In the genomic region with DNA sequence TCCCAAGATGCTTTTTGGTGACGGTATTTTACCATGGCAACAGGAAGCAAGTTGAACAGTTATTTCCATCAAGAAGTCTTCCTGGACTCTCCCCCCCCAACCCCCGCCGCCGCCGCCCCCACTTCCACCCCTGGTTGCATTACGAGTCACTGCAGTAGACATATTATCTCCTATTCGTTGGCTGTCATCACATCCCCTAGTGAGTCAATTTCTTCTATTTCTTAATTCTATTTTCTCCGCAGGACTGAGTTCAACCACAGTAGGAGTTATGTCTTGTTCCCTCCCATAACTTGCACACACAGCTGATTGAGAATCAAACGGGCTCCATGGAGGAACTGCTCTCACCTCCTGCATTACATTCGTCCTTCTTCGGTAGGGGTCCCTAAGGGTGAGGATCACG, we compare ENCODE assay signal across 8 mouse cellular contexts. TPM values are rescaled to one million over a fixed set of nuclear protein-coding genes. Genes with fewer than 3 reads are reported as not detected.
A peak's percentile ranks its signal among the peaks of the same experiment; 100 is the strongest.
DNase-seq lines count a peak whose midpoint lies in the region; ATAC-seq and TF ChIP-seq lines count a peak whose summit lies in the region.

No protein-coding gene starts in this region.

- H3K27me3 ChIP-seq in kidney, postnatal 0 days (ENCODE audit: insufficient read depth, low read length) = no peaks in the 10 kb centered on the region
- no peaks in the 10 kb centered on the region for H3K27me3 ChIP-seq in midbrain, postnatal 0 days (ENCODE audit: insufficient read depth, low read length)

- no peaks in the 10 kb centered on the region for H3K9me3 ChIP-seq in kidney, postnatal 0 days (replicated peaks; ENCODE audit: low read length)
- no peaks in the 10 kb centered on the region for H3K9me3 ChIP-seq in midbrain, postnatal 0 days (ENCODE audit: low read length)

- 26% methylated on average over 12 of the region's 12 CpGs for WGBS in kidney, postnatal 0 days
- 46% methylated on average over 12 of the region's 12 CpGs for WGBS in midbrain, postnatal 0 days

- peak overlapping the region; percentile 36; the same call in 1 of the 2 replicates for H3K27ac ChIP-seq in kidney, postnatal 0 days
- peak overlapping the region; percentile 74; the same call in 1 of the 2 replicates for H3K27ac ChIP-seq in midbrain, postnatal 0 days (ENCODE audit: low read depth, low read length)

- no peaks in the 10 kb centered on the region for H3K36me3 ChIP-seq in kidney, postnatal 0 days (ENCODE audit: insufficient read depth, low read length)
- H3K36me3 ChIP-seq in midbrain, postnatal 0 days (ENCODE audit: insufficient read depth, low read length) = 0 out of 2 replicates have a peak, but pooled peaks cover 3% of the 10 kb centered on the region

- no peak for ATAC-seq in kidney, postnatal 0 days (replicated peaks; ENCODE audit: low FRiP score, low read depth)
- 0 out of 2 replicates have a peak, but pooled peaks have one; percentile 4 for ATAC-seq in common myeloid progenitor, adult 5-6 weeks (replicated peaks; ENCODE audit: low read depth, poor library complexity, severe bottlenecking)
- peak; percentile 2 for ATAC-seq in inflammation-experienced regulatory T-cells, adult 6 months
- no peak for ATAC-seq in midbrain, postnatal 0 days (ENCODE audit: low FRiP score)

- H3K9ac ChIP-seq in kidney, postnatal 0 days (ENCODE audit: low read depth, low read length) = peak overlapping the region; percentile 75
- peak overlapping the region; percentile 64 for H3K9ac ChIP-seq in midbrain, postnatal 0 days (replicated peaks; ENCODE audit: low read length, poor library complexity, severe bottlenecking)

- H3K4me2 ChIP-seq in kidney, postnatal 0 days (ENCODE audit: low read length) = peak overlapping the region; percentile 94
- peak overlapping the region; percentile 91 for H3K4me2 ChIP-seq in midbrain, postnatal 0 days (ENCODE audit: low read depth, low read length, poor library complexity, severe bottlenecking)

- H3K4me1 ChIP-seq in kidney, postnatal 0 days (replicated peaks; ENCODE audit: insufficient read depth, low read length) = peaks cover 9% of the 10 kb centered on the region
- 0 out of 2 replicates have a peak, but pooled peaks cover 6% of the 10 kb centered on the region for H3K4me1 ChIP-seq in midbrain, postnatal 0 days (ENCODE audit: insufficient read depth, low read length)

- peak overlapping the region; percentile 82 for H3K4me3 ChIP-seq in kidney, postnatal 0 days (replicated peaks; ENCODE audit: low read depth, low read length)
- peak overlapping the region; percentile 56 for H3K4me3 ChIP-seq in midbrain, postnatal 0 days (ENCODE audit: low read depth, low read length)

- no peak for DNase-seq in kidney, postnatal 0 days (ENCODE audit: low spot score)
- DNase-seq in kidney, postnatal 4 days = no peak
- no peak for DNase-seq in midbrain, postnatal 0 days (ENCODE audit: low spot score)
- DNase-seq in embryo, embryonic 9.5 days (ENCODE audit: extremely low spot score) = no peak
- DNase-seq in thymus, postnatal 14 days = no peak
- no peak for DNase-seq in cerebellum, postnatal 10 days

- no peak for TF ChIP-seq CTCF in kidney, postnatal 0 days (IDR thresholded peaks at IDR 0.05; ENCODE audit: low read depth)
- TF ChIP-seq CTCF in midbrain, postnatal 0 days (IDR thresholded peaks at IDR 0.05) = no peak

RNA-seq across cellular contexts. Expression of a gene that starts 0.8 kb away (rescaled TPM):
- 59.0 and 59.2 TPM in 2 replicates for polyA plus RNA-seq in kidney, postnatal 0 days (2015; fragmentation: Nextera tagmentation; extraction: Ambion mirVana)
- total RNA-seq in common myeloid progenitor, adult 5-6 weeks (2017) = 99.3 and 115 TPM in 2 replicates
- polyA plus RNA-seq in inflammation-experienced regulatory T-cells, adult 6 months (2017; shearing (Covaris generic)) = 10 to 100 TPM; 38.4 to 45.4 (median 43.2) TPM
- 105 and 153 TPM in 2 replicates for total RNA-seq in midbrain, postnatal 0 days (2014; rRNA removed)
- 91.3 and 99.0 TPM in 2 replicates for polyA plus RNA-seq in midbrain, postnatal 0 days (2015; fragmentation: Nextera tagmentation; extraction: Ambion mirVana)

RNA-seq across cellular contexts. Expression of a gene that starts 1.0 kb away (rescaled TPM):
- 1.8 and 2.0 TPM in 2 replicates for polyA plus RNA-seq in kidney, postnatal 0 days (2015; fragmentation: Nextera tagmentation; extraction: Ambion mirVana)
- 3.8 and 5.7 TPM in 2 replicates for total RNA-seq in common myeloid progenitor, adult 5-6 weeks (2017)
- polyA plus RNA-seq in inflammation-experienced regulatory T-cells, adult 6 months (2017; shearing (Covaris generic)) = 1 to 10 TPM in 2 of 3 experiments, under 1 TPM in 1; 0.88 to 1.6 (median 1.4) TPM
- 22.9 and 23.6 TPM in 2 replicates for total RNA-seq in midbrain, postnatal 0 days (2014; rRNA removed)
- polyA plus RNA-seq in midbrain, postnatal 0 days (2015; fragmentation: Nextera tagmentation; extraction: Ambion mirVana) = 4.8 and 4.9 TPM in 2 replicates

RNA-seq across cellular contexts. Expression of a gene that starts 38.1 kb away (rescaled TPM):
- 2.2 and 2.3 TPM in 2 replicates for polyA plus RNA-seq in kidney, postnatal 0 days (2015; fragmentation: Nextera tagmentation; extraction: Ambion mirVana)
- total RNA-seq in common myeloid progenitor, adult 5-6 weeks (2017) = 6.0 and 7.1 TPM in 2 replicates
- polyA plus RNA-seq in inflammation-experienced regulatory T-cells, adult 6 months (2017; shearing (Covaris generic)) = 1 to 10 TPM; 1.7 to 2.4 (median 2.3) TPM
- 4.5 and 5.4 TPM in 2 replicates for total RNA-seq in midbrain, postnatal 0 days (2014; rRNA removed)
- 1.7 and 1.9 TPM in 2 replicates for polyA plus RNA-seq in midbrain, postnatal 0 days (2015; fragmentation: Nextera tagmentation; extraction: Ambion mirVana)

RNA-seq across cellular contexts. Expression of a gene that starts 47.4 kb away (rescaled TPM):
- polyA plus RNA-seq in kidney, postnatal 0 days (2015; fragmentation: Nextera tagmentation; extraction: Ambion mirVana) = 8.9 and 9.6 TPM in 2 replicates
- total RNA-seq in common myeloid progenitor, adult 5-6 weeks (2017) = 0.87 TPM in 1 of 2 replicates, not detected in the other
- polyA plus RNA-seq in inflammation-experienced regulatory T-cells, adult 6 months (2017; shearing (Covaris generic)) = under 1 TPM in 2 of 3 experiments, not detected in 1; 0.50 to 0.57 TPM
- total RNA-seq in midbrain, postnatal 0 days (2014; rRNA removed) = 10.7 and 23.7 TPM in 2 replicates
- 17.0 and 18.9 TPM in 2 replicates for polyA plus RNA-seq in midbrain, postnatal 0 days (2015; fragmentation: Nextera tagmentation; extraction: Ambion mirVana)

Comparison
In these comparisons a context has a peak if more than half of its experiments do, and no peak if none do; other contexts are left out.
1. ATAC-seq: peak in common myeloid progenitor, adult 5-6 weeks (single experiment) and inflammation-experienced regulatory T-cells, adult 6 months (single experiment); none in kidney, postnatal 0 days (single experiment) and midbrain, postnatal 0 days (single experiment).